Mouse (Mus musculus) megakaryocyte-erythroid progenitor cell, adult 5-6 weeks (primary cell): ENCODE measurements around the gene Fhod1. TPM values are rescaled to one million over a fixed set of nuclear protein-coding genes. Genes with fewer than 3 reads are reported as not detected.
"Not testable (repeated sequence)": the region's sequence is repeated elsewhere in the genome, so short reads cannot be mapped to it uniquely, and the experiment has no call there.

Experiments used
- ATAC-seq: replicated peaks from 2 replicates; pipeline ENCODE4 v1.8.0; 2016; ENCODE audit warnings: mild to moderate bottlenecking, inconsistent platforms; ENCODE audit not compliant: severe bottlenecking, poor library complexity, low FRiP score, low TSS enrichment
- total RNA-seq, 2 experiments: library from RNA; stranded (forward) in 1 of 2; stranded (reverse) in 1 of 2; fragments of 200-1000, 215-1000 nt in 1 of 2; fragments of >200 nt in 1 of 2; fragmentation: Nextera tagmentation in 1 of 2; gene quantifications; 2 replicates each; pipeline ENCODE4 v1.2.3; 2014 to 2017

Gene Fhod1
- total RNA-seq, 2 experiments from 2014 or later: 0.99 to 7.0 TPM

DNA sequence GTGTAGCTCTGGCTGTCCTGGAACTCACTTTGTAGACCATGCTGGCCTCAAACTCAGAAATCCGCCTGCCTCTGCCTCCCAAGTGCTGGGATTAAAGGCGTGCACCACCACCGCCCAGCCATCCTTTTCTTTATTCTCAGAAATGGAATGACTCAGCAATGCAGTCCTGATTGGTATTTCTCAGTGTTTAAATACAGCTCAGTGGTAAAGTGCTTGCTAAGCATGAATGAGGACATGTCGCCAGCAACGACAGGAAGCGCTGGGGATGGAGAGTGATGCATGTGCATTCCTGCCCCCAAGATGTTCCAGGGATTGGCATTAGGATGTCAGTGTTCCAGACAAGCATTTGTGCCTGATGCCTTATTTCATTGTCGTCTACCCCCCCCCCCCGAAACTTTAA, 44.4 kb downstream of the Fhod1 start:
- ATAC-seq: no peak

DNA sequence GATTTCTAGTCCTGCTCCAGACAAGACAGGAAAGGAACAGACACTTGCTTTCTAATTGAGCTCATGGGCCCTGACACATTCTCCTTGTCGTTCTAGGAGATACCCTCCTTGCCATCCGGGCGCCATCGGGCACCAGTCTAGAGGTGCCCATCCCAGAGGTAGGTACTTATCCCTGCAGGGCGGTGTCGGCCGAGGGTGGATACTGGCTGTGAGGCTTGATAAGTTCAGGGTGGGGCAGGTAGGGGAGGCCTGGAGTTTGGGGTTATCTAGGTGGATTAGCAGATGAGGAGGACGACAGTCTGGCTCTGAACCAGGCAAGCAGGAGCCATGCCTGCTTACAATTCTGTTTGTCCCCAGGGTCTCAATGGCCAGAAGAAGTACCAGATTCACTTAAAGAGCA, 47.8 kb downstream of the Fhod1 start:
- peak; percentile 74 for ATAC-seq

DNA sequence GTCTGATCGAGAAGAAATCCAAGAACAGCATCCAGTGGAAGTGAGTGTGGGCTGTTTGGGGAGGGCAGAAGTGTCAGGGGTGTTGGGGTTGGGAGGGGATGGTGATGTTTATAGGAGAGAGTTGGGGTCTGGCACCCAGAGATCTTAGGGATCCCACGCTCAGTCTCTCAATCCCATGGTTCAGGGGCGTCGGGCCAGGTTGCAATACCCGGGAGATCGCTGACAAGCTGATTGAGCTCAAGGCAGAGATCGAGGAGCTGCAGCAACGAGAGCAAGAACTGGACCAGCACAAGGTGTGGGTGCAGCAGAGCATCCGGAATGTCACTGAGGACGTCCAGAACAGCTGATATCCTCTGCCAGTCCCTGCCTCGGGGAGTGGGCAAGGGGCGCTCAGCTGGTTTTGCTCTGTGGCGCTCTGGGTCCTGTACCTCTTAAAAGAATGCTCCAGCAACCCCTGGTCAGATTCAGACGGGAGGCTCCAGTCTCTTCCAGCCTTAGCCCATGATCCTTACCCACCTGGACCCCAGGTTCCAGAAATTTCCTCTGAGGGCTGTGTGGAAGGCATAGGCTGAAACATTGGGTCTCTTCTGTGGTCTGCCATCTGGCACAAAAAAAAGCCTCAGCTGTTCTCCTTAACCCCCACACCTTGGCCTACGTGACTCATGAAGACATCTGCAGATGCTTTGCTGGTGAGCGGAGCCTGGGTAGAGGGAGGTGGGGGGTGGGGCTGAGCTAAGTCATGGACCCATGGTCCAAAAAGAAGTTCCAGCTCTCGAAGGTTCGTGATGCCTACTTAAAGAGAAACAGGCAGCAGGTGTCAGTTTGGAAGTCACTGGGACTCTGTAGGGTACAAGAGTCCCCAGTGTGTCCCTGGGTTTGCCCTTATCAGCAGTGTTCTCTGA, 49.2 kb downstream of the Fhod1 start:
- peak; percentile 13; the same call in 1 of the 2 replicates for ATAC-seq

DNA sequence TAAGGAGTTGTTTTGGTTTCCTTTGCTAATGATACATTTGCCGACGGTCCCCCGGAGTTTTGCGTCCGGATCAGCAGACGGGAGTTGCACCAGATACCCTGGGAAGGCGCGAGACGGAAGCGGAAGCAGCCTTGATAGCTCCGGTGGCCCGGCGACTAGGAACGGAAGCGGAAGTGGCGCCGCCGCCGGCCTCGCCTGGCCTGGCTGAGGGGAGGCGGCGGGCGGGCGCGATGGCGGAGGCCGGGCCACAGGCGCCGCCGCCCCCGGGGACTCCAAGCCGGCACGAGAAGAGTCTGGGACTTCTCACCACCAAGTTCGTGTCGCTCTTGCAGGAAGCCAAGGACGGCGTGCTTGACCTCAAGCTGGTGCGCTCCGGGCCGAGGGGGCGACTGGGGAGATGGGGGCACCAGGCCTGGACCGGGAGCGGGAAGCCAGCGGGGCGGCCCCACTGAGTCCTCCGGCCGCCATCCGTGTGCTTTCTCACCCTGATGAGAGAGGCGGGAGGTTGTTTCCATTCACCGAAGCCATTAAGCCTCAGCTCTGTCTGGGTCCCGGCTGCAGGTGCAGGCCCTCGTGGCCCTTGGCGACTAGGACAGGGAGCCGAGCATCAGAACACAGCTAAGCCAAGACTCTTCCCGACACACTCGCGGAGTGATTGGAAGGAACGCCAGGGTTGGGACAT, 50.1 kb downstream of the Fhod1 start, which contains the start of gene E2f4:
TSS of gene E2f4 (plus strand) at position 153 of the 682 bp plus-strand sequence.
- peak; percentile 79 for ATAC-seq

DNA sequence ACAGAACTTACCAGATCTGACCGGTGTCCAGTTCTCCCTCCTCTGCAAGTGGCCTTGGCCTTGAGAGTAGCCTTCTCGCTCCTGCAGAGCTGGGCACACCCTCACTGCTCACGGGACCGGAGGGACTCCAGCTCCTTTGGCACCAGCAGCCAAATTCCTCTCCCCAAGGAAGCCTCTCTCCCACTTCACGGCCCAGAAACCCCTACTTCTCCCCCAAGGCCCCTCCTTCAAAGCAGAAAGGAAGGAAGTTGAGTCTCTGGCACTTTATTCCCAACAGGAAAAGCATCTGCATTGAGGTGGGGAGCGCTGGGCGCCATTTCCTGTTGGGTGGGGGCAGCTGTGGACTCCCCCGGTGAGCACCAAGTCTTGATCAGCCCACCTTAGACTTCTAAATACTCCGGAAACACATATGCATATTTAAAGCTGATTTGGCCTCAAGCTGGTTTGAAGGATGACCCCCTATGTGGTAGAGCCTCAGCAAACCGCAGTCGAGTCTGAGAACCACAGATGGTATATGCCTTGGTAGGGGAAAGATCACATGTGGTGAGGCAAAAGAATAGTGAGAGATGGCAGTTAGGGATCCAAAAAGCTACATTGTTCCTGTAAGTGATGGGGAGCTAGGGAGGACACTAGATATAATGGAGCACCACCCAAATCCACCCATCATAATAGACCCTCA, 51.7 kb downstream of the Fhod1 start, which contains the start of gene Exoc3l:
TSS of gene Exoc3l (minus strand) at position 207 of the 679 bp plus-strand sequence.
- no peak for ATAC-seq

DNA sequence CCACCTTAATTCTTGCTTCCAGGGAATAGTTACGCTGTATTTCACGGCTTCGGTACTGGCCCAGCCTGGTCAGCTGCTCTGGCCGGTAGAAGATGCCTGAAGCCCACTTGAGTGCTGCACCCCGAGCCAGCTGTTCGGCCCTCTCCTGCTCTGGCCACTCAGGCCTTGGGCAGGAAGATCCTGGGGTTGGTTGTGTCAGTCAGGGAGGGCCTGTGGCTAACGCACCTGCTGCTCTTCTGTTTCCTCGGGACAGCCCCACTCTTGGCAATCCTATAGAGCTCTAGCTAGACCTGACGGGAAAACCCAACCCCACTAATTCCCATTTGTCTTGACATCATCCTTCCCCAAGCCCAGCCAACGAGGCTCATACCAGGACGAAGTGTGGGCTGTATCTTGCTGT, 52.5 kb downstream of the Fhod1 start:
- no peak for ATAC-seq

DNA sequence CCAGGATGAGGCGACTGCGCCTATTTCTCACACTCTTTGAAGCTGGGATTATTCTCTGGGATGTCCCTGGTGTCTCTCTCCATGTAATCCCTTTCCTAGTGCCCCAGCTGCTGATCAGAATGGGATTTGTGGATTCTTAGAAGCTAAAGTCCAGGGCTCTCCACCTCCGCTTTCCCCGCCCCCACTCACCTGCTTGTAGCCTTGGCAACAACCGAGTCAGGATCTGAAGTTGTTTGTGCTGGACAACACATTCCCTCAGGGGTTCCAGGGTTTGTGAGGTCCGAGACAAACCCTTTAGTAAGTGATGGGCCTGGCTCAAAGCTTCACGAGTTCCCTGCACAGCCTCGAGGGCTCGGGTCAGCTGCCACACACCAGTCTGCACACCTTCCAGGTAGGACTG, 53.0 kb downstream of the Fhod1 start:
- ATAC-seq: no peak

DNA sequence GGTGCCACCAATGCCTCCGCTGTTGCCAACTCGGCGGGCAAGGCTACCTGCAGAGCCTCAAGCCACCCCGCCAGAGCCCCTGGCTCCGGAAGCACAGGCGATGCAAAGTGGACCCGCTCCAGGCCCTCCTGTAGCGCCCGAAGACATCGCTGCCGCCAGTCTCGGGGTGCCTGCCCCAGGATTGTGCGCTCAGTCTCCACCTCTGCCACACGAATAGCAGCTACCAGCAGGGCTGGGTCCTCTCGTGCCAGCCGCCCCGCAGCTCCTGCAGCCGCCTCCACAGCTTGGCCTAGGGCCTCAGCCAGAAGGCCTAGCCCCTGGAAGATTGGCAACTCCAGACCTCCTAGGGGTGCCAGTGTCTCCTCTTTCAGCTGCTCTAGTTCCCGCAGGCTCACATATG, 54.3 kb downstream of the Fhod1 start:
- no peak for ATAC-seq

DNA sequence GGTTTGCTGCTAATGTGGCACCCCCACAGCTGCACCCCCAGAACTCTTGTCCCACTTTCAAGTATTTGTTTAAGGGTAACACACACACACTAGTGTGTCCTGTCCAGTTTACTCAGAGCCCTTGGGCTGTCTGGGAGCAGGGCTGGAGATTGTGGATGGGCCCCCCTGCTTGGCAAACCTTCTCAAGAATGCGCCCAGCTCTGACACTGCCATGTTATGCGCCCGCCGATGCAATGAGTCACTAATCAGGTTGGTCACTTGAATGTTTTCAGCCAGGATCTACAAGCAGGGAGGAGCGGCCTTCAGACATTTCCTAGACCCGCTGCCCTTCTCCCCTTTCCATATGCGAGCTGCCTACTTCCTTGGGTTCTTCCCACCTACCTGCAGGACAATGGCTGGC, 55.3 kb downstream of the Fhod1 start:
- ATAC-seq: no peak

DNA sequence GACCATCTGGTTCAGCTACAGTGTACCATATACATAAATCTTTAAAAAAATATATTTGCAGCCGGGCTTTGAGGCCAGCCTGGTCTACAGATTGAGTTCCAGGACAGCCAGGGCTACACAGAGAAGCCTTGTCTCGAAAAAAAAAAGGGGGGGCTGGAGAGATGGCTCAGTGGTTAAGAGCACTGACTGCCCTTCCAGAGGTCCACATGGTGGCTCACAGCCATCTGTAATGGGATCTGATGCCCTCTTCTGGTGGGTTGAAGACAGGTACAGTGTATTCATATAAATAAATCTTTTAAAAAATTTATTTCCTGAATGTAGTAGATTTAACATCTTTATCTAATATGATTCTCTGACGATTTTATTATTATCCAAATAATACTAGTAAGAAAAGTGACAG, 56.0 kb downstream of the Fhod1 start:
- ATAC-seq: not testable (repeated sequence)

DNA sequence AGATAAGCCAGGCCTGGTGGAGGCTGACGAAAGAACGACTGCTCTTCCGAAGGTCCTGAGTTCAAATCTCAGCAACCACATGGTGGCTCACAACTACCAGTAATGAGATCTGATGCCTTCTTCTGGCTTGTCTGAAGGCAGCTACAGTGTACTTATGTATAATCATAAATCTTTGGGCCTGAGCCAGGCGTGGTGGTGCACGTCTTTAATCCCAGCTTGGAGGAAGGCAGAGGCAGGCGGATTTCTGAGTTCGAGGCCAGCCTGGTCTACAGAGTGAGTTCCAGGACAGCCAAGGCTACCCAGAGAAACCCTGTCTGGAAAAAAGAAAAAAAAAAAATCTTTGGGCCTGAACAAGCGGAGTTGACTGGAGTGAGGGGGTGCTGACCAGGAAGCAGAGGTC, 56.4 kb downstream of the Fhod1 start:
- not testable (repeated sequence) for ATAC-seq

DNA sequence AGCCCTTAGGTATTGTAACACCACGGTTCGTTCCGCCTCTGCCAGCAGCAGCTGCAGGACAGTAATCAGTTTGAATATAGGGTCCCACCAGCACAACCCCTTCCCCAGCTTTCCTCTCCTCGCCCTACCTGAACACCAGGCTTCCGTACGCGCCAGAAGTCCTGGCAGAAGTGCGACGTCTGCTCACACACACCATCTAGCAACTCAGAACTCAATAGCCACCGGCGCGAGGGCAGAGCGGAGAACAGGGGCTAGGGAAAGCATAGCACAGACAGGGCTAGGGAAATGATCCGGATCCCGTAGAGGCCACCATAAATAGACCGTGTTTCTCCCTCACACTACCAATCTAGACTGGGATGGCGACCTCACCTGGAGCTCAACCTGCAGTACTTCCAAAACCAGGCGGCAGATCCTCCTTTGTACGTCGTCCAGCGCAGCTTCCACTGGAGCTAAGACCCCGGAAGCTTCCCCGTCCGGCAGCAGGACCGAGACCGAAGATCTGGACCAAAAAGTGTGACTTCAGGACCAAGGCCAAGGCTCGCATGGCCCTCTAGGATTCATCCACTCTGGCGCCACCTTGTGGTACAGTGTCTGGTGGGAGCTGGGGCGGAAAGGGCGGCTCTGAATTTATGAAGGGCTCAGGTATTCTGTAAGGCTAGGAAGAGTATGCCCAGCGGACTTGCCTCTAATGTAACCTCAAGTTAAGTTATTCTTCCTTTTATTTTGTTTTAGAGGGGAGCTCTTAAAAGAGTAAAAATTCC, 57.0 kb downstream of the Fhod1 start:
- ATAC-seq: peak; percentile 42

DNA sequence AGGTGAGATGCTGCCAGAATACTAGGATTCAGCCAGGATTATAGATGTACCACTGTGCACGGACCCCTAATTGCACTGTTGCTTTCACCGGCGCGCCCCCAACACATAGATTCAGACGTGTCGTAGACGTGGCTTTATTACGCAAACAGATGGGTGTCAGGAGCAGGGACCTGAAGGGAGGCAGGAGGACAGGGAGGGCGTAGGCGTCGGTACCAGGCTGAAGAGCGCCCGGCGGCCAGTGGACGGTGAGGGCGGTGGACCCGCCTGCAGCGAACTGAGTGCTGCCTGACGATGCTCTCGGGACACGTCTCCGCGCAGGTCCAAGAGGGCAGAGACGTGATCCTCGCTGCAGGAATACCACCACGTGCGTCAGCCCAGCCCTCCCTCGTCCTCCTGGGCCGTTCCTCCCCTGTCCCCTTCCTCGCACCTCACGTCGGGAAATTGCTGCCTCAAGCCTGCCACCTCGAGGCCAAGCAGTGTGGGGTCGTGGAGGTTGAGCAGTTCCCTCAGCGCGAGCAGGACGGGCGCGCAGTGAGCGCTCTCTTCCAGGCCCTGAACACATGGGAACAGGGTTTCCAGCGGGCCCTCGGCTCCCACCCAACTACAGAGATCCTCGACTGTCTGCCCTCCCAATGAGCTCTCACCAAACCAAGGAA, 57.8 kb downstream of the Fhod1 start, which contains the start of gene 4931428F04Rik:
TSS of gene 4931428F04Rik (minus strand) at position 60 of the 656 bp plus-strand sequence.
- peak; percentile 14 for ATAC-seq

DNA sequence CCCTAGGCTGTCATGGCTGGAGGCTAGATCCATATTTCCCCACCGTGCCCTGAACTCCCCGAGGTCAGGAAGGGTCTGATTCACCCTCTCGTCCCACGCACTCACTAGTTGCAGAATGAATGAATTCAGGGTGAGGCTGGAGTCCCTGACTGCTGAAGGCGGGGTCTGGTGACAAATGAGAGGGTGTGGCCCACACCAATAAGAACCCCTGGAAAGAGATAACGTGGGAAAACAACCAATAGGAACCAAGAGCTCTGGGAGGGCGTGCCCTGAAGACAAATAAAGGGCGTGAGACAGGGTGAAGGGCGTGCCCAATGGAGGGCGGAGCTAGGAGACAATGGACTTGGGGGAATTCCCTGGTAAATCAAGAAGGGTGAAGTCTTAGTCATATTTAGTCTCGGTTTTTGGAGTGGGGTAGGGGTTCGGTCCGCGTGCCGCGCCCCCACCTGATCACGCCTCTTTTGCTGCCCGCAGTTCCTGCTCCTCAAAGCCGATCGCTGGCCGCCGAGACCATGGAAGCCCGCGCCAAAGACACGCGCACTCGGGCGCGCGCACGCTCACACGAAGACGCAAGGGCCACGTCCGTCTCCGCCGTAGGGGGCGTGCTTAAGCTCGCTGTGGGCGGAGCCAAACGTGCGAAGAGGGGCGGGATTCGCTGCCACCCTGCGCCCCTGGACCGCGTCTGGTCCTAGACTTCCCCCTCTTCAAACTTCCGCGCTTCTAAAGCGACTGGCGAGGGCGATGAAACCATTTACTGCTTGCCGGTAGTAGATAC, 58.6 kb downstream of the Fhod1 start:
- ATAC-seq: peak; percentile 88

DNA sequence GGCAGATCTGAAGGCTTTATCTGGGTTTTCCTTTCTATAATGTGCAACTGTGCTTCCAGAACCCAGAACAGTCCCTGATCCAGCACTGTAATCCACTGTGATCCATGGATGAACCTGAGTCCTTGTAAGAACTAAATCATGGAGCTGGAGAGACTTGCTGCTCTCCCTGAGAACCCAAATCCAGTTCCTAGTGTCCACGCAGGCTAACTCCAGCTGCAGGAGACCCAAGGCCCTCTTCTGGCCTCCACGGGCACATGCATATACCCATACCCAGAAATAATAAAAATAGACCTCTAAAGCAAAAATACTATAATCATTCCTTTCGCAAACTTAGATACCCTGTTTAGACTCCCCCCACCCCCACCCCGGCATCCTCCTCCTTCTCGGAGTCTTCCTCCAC, 59.5 kb downstream of the Fhod1 start:
- ATAC-seq: no peak

DNA sequence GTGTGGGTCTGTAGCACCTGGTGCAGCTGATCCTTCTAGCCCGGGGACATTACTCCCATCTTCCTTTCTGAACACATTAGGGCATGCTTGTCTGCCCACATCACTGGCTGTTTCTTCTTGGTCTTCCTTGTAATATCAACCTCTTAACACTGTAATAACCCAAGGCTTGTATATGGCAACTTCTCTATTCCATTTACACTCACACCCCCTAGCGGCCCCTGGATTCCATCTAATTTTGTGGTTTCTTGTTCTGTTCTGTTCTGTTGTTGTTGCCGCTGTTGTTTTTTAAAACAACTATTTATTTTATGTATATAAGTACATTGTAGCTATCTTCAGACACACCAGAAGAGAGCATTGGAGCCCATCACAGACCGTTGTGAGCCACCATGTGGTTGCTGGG, 60.8 kb downstream of the Fhod1 start:
- no peak for ATAC-seq

DNA sequence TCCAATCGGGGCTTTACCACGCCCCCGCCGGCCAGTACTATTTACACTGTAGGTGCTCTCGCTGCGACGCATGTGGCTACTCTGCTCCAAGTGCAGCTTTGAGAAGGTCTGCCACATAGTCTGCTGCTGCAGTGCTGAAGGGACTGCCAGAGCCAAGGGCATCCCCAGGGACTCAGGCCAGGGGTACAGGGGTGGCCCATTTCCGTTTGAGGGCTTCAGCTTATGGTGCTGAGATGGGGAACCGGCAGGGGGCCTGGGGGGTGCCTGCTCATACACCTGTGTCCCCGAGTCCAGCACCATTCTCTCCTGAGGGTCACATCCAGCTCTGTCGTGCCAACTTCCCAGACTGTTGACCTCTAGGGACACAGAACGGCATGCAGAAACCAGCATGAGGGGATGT, 62.2 kb downstream of the Fhod1 start:
- no peak for ATAC-seq

DNA sequence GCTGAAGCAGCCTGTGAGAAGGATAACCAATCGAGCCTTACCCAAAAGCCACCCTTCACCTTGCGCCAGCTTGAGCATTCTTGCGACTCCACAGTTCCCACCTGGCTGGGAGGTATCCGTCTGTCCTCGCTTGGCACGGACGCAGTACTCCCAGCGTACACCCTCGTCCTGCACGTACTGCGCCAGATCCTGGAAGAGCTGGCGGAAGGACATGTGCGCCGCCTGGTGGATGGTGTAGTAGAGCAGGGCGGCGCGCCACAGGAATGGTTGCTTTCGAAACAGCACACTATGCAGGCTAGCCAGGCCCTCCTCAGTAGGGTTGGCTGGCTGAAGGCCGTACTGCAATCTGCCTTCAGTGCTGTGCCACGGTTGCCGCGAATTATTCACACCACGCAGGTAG, 64.7 kb downstream of the Fhod1 start:
- peak; percentile 35 for ATAC-seq
